Mouse (Mus musculus) left cerebral cortex, postnatal 36 days (tissue): ENCODE data around the gene Creb5. TPM values are rescaled to one million over a fixed set of nuclear protein-coding genes. Genes with fewer than 3 reads are reported as not detected.

ENCODE experiments used
- DNase-seq, 2 experiments: peaks; one replicate each; pipeline ENCODE4 v3.0.0; 2021 to 2022; ENCODE audit warnings: low spot score in 2 of 2, mixed read lengths in 1 of 2
- intact Hi-C: fragments of 180-260 bp; cut with DNase I; formaldehyde crosslinking; loops from one replicate; pipeline ENCODE4 v1.15.1; 2025
- total RNA-seq, 2 experiments: library from RNA; stranded (reverse); gene quantifications; 2 replicates each; pipeline ENCODE4 v1.2.3; 2021

Creb5 gene
- total RNA-seq, 2 experiments from 2014 or later, result 3.7 to 4.5 TPM

DNA sequence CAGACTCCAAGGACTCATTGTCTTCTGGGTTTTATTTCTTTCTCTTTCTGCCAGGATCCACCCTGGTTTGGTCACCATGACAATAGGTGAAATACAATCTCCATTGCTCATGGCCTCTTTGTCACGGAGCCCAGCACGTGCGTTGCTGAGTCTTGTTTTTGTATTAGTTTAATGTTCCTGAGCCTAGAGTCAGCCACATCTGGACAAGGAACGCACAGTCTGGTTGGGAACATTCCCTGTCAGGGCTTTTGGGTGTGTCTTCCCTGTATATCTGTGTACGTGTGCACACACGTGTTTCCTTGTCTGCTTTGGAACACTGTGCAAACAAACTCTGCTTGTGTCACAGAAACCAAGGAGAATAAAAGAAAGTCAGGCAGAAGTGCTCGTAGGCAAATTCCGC, 331.1 kb downstream of the Creb5 start:
- intact Hi-C loops, result no loop called here
- no peak for DNase-seq

DNA sequence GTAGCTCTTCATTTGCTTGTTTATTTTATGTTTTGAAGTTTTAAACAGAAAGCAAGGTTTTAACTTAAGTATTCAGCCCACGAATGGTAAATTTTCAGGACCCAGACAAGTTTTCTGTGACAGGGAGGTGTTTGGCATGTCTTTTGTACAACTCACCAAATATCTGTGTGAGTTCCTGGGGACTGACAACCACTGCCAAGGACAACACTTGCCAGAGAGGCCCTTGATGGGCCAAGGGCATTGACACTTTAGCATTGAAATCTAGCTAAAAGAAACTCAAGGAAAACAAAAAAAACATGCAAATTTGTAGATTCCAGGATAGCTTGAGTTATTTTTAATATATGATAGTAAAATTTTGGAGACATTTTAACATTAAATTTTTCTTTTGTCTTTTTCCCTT, 332.6 kb downstream of the Creb5 start:
- intact Hi-C loops, result no loop called here
- DNase-seq, result no peak

DNA sequence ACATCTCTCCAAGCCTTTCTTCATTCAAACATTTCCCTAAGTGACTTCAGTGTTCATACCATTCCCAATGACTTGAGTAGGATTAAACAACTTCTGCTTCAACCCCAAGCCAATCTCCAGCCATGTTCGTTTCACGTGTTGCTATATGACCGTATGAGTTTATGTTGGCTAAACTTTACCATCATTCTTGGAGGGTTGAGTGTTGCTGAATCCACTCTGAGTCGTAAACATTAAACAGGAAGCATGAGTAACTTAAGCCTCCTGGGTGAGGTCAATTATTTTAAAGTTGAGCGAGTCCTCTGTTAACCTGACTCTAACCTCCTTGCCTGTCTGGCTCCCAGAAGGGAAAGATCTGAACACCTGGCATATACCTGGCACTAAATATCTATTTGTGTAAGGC, 334.2 kb downstream of the Creb5 start:
- no peak for DNase-seq
- intact Hi-C loops, result no loop called here

DNA sequence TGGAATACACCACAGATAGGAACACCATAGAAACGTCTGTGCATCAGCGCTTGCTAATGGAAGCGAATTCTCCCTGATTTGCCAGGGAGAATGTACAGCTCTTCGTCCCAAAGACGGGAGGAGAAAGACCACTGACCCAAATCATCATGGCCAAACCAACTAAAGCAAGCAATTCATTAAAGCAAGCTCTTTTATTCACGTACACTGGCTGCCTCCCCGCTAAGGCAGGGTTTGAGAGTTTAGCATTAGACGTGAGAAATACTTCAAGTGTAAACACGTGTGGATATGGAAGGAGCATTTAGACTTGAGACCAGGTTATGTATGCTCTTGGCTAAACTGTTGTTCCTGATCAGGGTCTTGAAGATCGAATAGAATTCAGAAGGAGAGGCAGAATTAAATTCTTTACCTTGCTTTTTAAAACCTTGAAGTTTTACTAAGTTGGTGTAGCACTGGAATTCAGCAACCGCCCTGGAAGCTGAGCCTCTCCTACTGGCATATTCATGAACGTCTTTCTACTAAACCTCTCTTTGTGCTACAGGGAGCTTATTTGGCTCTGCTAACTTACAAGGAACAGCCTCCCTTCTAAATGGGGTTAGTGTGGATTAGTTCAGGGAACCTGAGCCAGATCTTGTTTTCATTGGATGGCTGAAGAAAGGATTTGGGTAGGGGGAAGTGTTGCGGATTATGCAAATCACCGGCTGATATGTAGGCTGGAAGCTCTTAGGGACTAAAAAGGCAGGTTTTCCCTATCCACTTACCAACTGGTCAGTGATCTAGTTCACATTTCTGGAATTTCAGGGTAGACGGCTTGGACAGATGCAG, 337.6 kb downstream of the Creb5 start:
- DNase-seq, result no peak
- intact Hi-C loops, result no loop called here

DNA sequence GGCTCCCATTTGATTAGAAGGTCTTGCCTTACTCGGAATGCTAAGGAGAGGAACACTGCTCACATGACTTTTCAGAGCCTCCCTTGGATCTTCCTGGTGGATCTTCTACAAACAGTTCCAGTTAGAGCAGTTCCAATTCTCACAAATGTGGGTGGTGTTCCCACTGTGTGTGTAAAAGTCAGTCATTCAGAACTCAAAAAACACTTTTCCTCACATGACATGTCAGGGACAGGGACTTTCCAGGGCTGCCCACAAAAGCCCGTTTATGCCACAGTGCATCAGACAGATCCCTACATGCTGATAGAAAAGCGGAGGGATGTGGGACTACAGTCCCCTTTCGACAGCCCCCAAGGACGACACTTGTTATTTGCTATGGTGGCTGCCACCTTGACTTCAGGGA, 339.0 kb downstream of the Creb5 start:
- DNase-seq, result no peak
- intact Hi-C loops, result no loop called here

DNA sequence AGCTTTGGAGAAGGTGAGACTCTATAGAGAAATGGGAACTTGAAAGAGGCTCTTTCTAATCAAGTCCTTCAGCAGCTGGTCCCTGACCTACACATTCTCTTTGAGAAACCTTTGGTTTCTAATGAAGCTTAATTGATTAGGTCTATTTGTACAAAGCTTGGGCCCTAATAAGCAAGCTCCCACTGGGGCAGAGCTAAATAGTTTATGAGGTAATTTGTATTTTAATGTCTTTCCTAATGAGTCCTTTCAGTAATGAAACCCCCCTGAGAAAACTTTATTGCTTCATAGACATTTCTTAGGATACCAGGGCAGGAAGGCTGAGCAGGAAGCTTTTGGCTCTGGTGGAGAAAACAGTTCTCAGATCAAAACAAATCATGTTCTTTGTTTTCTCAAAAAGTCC, 341.6 kb downstream of the Creb5 start:
- no peak for DNase-seq
- intact Hi-C loops, result no loop called here

DNA sequence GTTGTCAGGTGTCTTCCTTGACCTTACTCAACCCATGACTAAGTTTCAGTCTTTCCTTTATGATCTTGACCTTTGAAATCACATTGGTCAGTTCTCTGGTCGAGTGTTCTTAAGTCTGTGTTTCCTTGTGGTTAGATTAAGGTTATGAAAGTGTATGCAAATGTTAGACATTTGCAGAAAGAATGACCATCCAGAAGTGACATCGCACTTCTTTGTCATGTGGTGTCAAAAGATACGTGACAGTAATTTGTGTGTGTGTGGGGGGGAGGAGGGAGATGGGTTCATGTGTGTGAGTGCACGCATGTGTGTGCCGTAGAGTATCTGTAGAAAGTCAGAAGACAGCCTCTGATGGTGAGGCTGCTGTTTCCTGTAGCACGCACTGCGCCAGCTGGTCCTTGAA, 348.4 kb downstream of the Creb5 start:
- no peak for DNase-seq
- intact Hi-C loops, result no loop called here

DNA sequence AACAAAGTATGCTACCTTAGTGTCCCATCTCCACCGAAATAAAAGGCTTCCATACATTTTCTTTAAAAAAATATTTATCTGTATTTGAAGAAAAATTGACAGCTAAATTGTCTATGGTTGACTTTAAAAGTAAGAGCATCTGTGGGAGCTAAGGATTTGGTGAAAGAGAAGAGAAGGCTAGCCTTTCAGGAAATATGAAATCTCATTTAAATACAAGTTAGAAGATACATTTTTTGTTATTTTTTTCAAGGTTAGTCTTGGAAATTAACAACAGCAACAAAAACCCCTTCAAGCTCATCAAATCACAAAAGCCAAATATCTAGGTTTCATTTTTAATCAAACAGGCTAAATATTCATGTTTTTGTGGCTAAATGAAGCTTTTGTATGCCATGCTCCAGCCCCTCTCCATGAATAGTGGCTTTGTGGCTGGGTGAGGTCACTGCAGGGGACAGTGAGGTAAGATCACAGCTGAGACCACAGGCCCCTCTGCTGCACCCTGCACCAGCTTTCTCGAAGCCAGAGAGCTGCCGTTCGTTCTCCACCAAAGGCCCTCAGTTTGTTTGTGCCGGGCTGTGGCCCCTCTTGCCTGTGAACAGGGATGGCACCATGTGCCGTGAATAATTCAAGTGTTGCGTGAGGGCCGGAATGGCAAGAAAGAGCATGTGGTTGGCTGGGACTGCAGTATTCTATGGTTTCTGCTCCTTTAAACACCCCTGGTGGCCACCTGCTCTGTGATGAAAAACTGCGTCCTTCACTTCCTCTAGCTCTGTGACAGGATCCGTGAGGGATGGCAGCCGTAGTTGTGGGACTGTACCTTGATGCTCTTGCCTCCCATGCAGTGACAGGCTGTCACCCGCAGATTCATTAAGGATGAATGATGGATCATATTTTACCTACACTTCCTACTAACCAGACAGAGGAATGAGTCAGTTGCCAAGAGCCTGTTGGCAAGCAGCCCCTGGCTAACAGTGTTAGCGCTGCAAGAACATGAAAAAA, 350.6 kb downstream of the Creb5 start:
- no peak for DNase-seq
- intact Hi-C loops, result no loop called here

DNA sequence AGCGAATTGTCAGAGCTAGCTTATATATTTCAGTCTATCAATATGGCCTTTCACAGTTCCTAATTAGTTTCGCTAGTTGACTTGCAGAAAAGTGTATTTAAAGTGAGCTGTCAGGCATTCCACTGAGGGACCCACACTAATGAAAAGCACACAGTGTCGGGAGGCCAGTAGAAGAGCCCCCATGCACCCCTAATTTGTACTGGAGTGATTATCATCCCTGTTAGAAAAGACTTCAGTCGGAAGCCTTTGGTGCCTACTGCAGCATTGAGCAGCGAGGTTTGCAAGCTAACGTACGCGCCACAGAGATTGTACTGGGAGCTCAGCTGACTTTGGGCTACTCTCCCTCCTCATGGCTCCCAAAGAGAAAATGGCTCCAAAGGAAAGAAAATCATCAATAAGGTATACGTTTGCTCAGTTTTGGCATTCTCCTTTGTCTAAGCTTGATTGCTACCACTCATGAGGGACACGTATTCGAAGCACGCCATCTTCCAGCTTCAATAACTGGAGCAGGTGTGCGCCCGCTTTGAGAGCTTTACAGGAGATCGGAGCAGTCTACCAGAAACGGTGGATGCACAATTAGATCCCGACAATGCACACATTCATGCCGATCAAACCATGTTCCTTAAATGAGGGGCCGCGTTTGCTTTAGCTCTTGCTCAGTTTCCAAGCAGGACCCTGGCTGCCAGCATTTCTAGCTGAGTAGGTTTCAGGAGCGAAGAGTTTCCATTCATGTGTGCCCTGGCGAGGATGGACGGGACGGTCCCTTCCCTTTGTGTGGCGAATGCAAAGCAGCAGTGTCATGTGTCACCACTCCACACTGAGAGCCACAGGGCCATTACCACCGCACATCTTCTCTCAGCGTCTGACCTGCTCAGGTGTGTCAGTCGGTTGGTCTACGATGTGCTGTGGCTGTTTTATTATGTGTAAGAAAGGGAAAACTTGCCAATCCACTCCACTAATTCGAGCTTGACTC, 354.8 kb downstream of the Creb5 start:
- DNase-seq, result no peak

DNA sequence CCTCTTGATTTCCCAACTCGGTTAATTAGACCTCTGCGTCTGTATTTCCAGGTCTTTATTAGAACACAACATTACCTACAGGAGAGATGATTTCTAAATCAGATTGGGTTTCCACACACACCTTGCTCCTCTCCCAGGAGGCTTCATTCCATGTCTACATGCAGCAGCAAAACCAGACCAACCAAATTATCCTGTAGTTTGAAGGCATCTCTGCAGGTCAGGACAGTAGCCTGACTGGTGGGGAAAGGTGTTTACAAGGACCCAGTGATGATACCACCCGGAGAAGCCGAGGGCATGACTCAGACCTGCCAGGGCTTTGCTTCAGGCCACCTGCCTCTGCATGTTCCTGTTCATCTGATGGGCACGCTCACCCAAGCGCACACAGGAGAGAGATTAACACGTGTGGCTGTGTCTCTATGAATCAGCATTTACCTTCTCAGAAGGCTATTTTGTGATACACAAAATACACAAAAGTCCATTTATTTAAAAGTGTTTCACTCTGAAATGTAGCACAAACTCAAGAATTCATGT, 355.8 kb downstream of the Creb5 start:
- DNase-seq, result no peak
- intact Hi-C loops, result no loop called here

More for the DNA sequence above, 354.8 kb downstream of the Creb5 start:
- intact Hi-C loops, result no loop called here

DNA sequence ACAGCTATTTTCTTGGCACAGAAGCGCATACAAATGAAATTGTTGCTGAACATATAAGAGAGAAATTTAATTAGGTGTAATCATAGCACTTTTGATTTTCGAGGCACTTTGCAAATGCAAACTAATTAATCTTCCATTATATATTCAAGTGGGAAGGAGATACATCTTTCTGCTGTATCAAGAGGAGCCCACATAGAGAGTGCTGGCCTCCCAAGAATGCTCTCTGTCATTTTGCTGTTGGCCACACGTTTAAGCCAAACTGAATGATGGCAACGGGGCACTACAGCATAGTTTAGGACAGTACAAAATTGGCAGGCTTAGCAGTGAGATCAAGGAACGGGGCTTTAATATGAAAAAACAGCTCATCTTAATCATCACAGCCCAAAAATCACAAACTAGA, 356.4 kb downstream of the Creb5 start:
- intact Hi-C loops, result no loop called here
- no peak for DNase-seq

DNA sequence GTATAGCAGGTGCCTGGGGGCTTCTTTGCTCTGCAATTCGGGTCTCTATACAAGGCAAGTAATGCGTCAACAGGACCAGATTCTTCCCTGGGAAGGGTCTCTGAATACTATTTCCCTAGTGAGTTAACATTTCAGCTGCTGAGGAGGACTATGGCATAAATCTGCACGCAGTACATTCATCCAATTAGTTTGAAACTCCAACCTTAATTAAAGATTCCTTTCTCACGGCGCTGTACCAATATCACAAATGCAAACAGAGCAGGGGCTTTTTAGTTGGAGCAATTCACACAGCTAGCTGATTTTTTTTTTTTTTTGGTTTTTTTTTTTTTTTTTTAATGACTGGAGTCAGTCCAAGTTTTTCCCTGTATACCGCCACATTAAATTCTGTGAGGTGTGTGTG, 357.0 kb downstream of the Creb5 start:
- intact Hi-C loops, result no loop called here
- DNase-seq, result no peak

DNA sequence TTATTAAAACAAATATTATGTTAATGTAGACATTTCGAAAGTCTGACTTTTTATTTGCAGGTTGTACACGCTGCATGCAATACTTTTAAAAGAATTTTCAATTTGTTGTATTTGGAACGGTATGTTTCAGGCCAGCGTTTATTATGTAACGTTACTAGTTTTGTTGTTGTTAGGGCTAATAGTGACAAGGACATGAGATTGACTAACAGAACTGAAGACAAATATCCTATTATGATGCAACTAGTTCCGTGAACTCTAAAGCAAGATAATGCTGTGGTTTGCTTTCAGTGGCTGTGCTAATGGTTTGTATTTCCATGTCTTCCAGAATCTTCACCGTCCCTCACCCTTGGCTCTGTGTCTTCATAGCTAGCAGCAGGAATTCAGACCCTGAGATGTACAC, 357.9 kb downstream of the Creb5 start:
- intact Hi-C loops, result no loop called here
- DNase-seq, result no peak

DNA sequence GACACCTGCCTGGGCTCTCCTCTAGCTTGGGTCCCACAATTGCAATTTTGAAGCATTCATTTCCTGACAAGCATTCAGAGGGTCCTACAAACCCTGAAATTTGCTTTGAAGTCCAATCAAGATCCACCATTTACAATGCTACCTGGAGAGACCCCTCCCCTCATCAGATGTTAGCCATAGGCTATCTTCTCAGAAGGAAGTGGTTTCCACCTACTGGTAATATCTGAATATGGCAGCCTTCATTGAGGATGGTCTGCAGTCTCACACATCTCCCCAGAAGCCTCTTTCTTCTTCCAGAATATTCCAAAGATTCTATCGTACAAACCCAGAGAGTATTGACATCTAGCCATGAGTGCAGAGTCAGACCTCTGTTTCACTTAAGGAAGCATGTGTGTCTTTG, 362.7 kb downstream of the Creb5 start:
- no peak for DNase-seq
- intact Hi-C loops, result no loop called here

DNA sequence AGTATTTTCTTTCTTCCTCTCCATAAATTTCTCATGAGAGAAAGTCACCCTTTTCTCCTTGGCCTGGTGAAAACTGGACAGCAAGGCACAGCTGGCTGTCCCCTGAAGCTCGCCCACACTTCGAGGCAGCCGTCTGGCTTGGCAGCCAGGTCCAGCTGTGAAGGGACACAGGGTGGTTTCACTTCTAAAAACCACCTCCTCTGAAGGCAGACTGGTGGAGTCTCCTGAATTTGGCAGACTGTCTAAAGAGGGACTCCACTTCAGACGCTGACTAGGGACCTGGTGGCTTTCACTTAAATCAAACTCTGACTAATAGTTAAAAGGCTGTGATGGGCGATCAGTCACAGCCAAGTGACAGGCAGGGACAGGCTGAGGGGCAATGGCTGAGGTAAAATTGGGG, 365.6 kb downstream of the Creb5 start:
- no peak for DNase-seq
- intact Hi-C loops, result no loop called here

DNA sequence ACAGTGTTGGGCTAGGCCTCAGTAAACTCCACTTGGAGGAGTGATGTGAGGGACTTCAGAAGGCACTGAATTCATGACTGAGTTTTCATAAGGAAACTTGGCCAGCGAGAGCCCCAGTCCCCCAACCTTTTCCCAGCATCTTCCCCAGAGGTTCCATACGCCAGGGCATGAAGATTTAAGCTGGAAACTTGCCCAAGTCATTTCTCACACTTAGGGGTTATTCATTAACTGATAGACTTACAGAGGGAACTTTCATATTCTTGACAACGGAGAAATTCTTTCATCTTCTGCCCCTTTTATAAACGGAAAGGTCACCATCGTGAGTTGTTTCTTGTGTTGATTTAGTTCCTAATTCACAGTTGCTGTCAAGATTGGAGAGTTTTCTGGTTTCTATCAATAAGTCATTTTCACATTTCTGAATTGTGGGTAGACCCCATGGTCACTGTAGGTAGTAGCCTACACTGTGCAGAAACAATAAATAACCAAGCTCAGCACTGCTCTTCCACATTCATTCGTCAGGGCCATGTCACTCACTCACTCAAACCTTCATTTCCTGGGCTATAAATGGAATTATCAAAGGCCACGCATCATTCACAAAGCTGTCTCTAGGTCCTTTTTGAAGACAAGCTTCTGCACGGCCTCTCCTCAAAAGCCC, 366.8 kb downstream of the Creb5 start:
- intact Hi-C loops, result no loop called here
- no peak for DNase-seq

DNA sequence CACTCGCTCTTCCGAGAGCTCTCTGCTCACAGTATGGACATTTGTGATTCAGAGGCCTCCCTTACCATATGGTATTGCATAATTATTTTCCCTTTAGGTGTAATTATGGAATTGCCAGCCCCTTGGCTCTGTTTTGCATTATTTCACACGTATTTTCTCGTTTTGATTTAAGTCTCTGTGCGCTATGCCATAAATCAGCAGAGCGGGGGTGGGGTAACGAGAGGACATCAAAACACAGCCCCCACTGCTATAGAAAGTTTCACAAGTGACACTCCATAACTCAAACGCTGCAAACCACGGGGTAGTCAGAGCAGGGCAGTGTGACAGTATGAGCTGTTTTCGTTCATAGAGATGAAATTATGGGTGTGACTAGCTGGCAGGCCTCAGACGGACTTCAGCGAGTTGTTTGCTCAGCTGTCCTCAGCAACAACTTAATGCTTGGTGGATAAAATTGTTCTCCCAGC, 367.3 kb downstream of the Creb5 start:
- no peak for DNase-seq
- intact Hi-C loops, result no loop called here

DNA sequence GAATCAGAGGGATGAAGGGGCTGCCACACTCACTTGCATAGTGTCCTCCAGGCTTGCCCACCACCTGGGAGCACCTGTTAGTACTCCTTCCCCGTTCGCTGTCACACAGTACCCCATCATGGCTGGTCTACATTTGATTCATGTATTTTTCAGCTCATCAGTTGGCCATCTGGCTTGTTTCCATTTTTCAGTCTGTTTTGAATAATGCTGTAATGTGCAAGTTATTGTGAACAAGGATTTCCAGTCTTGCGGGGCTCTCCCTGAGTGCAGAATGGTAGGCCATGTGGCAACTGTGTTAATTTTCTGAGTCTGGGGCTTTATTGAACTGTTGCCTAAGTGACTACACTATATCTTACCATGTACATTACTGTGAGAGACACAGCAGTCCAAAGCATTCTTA, 369.4 kb downstream of the Creb5 start:
- no peak for DNase-seq
- intact Hi-C loops, result no loop called here

DNA sequence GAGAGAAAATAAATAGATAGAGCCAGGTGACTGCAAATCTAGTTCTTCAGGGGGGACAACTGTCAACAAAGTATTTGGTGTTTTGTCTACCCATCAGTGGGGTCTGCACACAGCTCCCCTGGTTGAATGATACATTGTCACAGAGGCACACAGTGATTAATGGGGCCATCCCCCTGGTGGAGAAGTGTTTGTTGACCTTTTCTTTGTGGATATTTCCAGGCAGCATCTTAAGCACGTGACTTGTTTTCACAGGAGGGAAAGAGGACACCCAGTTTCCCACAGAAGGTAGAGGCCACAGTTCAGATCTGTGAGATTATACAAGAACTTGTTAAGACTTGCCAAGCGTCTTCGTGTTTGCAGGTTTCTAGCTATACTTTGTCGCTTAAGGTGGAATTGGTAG, 370.4 kb downstream of the Creb5 start:
- DNase-seq, result no peak
- intact Hi-C loops, result no loop called here
